Mouse (Mus musculus) midbrain, embryonic 16.5 days (tissue): Measurements from ENCODE around the gene Tenm3. TPM values are rescaled to one million over a fixed set of nuclear protein-coding genes. Genes with fewer than 3 reads are reported as not detected.

ENCODE experiments used
- ATAC-seq: fragments of 200-750 bp; cut with Nextera tagmentation; 2 replicates; pipeline ENCODE4 v1.8.0; 2017; ENCODE audit warnings: moderate TSS enrichment
- H3K27ac ChIP-seq: fragments of 300-500 bp; sonication (generic); 2 replicates; pipeline ENCODE4 v1.5.1; 2014; ENCODE audit warnings: mild to moderate bottlenecking, low read length, mixed read lengths
- H3K27me3 ChIP-seq: fragments of 300-500 bp; sonication (generic); 2 replicates; pipeline ENCODE4 v1.6.1; 2014; ENCODE audit warnings: low read depth, low read length, mixed read lengths; ENCODE audit not compliant: control insufficient read depth, insufficient read depth
- H3K36me3 ChIP-seq: fragments of 300-500 bp; sonication (generic); 2 replicates; pipeline ENCODE4 v1.6.1; 2014; ENCODE audit warnings: mild to moderate bottlenecking, low read length, moderate library complexity, mixed read lengths; ENCODE audit not compliant: control insufficient read depth, insufficient read depth
- H3K4me1 ChIP-seq: fragments of 300-500 bp; sonication (generic); 2 replicates; pipeline ENCODE4 v1.6.1; 2014; ENCODE audit warnings: mild to moderate bottlenecking, low read length, mixed read lengths; ENCODE audit not compliant: control insufficient read depth, insufficient read depth
- H3K4me2 ChIP-seq: fragments of 300-500 bp; sonication (generic); 2 replicates; pipeline ENCODE4 v1.6.1; 2014; ENCODE audit warnings: mild to moderate bottlenecking, low read length, mixed read lengths
- H3K4me3 ChIP-seq: fragments of 300-500 bp; sonication (generic); 2 replicates; pipeline ENCODE4 v1.5.1; 2014; ENCODE audit warnings: low read depth, mild to moderate bottlenecking, low read length, moderate library complexity, mixed read lengths
- H3K9ac ChIP-seq: fragments of 300-500 bp; sonication (generic); 2 replicates; pipeline ENCODE4 v1.6.1; 2014; ENCODE audit warnings: low read depth, low read length, mixed read lengths
- H3K9me3 ChIP-seq: fragments of 300-500 bp; sonication (generic); replicated peaks from 2 replicates; pipeline ENCODE4 v1.6.1; 2014; ENCODE audit warnings: mild to moderate bottlenecking, low read length, mixed read lengths; ENCODE audit not compliant: control insufficient read depth, poor library complexity, severe bottlenecking
- WGBS: fragments of 180-500 bp; shearing (Covaris S2); extraction: QIAGEN DNeasy Blood & Tissue Kit; methylation state at CpG from one replicate; pipeline ENCODE4 v1.1.7; 2014; 5-methylcytosine and 5-hydroxymethylcytosine counted together
- polyA plus RNA-seq: library from polyadenylated mRNA; unstranded; fragments of >200 nt; fragmentation: Nextera tagmentation; extraction: Ambion mirVana; gene quantifications from 2 replicates; pipeline ENCODE4 v1.2.1, GENCODE M21; 2015

Tenm3 gene
- polyA plus RNA-seq, 1 experiment from 2014 or later = 37.4 TPM

GRCm38 (mm10) chr8:48348386-48348785 is 495.4 kb downstream of the Tenm3 start:
- WGBS = 94% methylated on average over 4 of the region's 4 CpGs
- ATAC-seq = no peak
- H3K27ac ChIP-seq = no peak overlapping the region

DNA sequence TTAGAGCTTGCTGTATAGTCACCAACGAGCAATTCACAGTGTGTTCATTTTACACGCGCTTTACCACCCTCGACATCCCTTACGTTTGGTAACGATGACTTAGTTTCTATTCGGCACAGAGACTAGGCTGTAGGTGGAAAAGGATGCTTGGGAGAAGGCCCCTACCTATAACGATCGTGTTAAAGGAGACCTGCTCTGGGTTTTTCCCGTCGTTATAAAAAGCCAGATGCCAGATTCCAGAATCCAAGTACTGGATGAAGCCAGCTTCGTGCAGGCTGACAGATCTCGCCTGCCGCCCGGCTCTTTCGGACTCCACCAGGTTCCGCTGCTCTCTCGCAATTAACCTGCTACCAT is 500.7 kb downstream of the Tenm3 start:
- no peaks in the 10 kb centered on the region for H3K27me3 ChIP-seq
- H3K9me3 ChIP-seq = no peaks in the 10 kb centered on the region
- H3K4me1 ChIP-seq = peaks cover 13% of the 10 kb centered on the region; the same call in 1 of the 2 replicates
- peak overlapping the region; percentile 53; the same call in 1 of the 2 replicates for H3K4me2 ChIP-seq
- H3K27ac ChIP-seq = no peak overlapping the region
- no peak overlapping the region for H3K4me3 ChIP-seq
- no peaks in the 10 kb centered on the region; the same call in 1 of the 2 replicates for H3K36me3 ChIP-seq
- no peak overlapping the region for H3K9ac ChIP-seq
- 58% methylated on average over 18 of the region's 18 CpGs for WGBS
- 0 out of 2 replicates have a peak, but pooled peaks have one; percentile 8 for ATAC-seq

More at GRCm38 (mm10) chr8:48348386-48348785, 495.4 kb downstream of the Tenm3 start:
- H3K4me1 ChIP-seq = peaks cover 3% of the 10 kb centered on the region; the same call in 1 of the 2 replicates
- H3K4me3 ChIP-seq = no peak overlapping the region
- H3K4me2 ChIP-seq = no peak overlapping the region
- no peaks in the 10 kb centered on the region for H3K27me3 ChIP-seq
- no peak overlapping the region for H3K9ac ChIP-seq
- H3K9me3 ChIP-seq = no peaks in the 10 kb centered on the region
- 0 out of 2 replicates have a peak, but pooled peaks cover 2% of the 10 kb centered on the region for H3K36me3 ChIP-seq

- H3K36me3 ChIP-seq = no peaks in the 10 kb centered on the region; the same call in 1 of the 2 replicates
- no peak overlapping the region; the same call in 1 of the 2 replicates for H3K27ac ChIP-seq
- no peaks in the 10 kb centered on the region for H3K27me3 ChIP-seq
- ATAC-seq = peak; percentile 78
- peak overlapping the region; percentile 53 for H3K4me2 ChIP-seq
- H3K4me3 ChIP-seq = peak overlapping the region; percentile 18
- peaks cover 13% of the 10 kb centered on the region; the same call in 1 of the 2 replicates for H3K4me1 ChIP-seq
- H3K9me3 ChIP-seq = no peaks in the 10 kb centered on the region
- H3K9ac ChIP-seq = no peak overlapping the region
- 25% methylated on average over 30 of the region's 30 CpGs for WGBS
These were observed 501.3 kb downstream of the Tenm3 start for GRCm38 (mm10) chr8:48342321-48343066.

DNA sequence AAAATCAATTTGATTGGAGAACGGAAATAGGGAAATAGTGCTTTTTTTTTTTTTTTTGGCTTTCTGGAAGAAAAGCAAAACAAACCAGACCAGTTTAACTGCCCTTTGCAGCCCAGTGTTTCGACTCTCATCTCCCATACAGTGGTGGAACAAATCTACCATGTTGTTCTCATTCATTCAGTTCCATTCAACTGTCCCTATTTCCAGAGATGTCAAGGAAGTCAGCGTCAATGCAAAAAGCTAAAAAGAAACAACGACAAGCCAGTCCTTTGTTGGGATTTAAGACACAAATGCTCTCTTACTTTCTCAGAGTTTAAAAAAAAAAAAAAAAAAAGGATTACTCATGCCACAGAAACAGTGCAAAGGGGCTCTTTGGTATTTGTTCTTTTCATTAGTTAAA is 502.1 kb downstream of the Tenm3 start:
- no peak overlapping the region for H3K9ac ChIP-seq
- ATAC-seq = no peak
- H3K4me1 ChIP-seq = peaks cover 13% of the 10 kb centered on the region; the same call in 1 of the 2 replicates
- H3K9me3 ChIP-seq = no peaks in the 10 kb centered on the region
- H3K36me3 ChIP-seq = no peaks in the 10 kb centered on the region; the same call in 1 of the 2 replicates
- H3K4me2 ChIP-seq = no peak overlapping the region; the same call in 1 of the 2 replicates
- no peak overlapping the region for H3K27ac ChIP-seq
- no peak overlapping the region for H3K4me3 ChIP-seq
- WGBS = 15% methylated on average over 4 of the region's 4 CpGs
- no peaks in the 10 kb centered on the region for H3K27me3 ChIP-seq

GRCm38 (mm10) chr8:48341276-48341675 is 502.5 kb downstream of the Tenm3 start:
- H3K36me3 ChIP-seq = no peaks in the 10 kb centered on the region; the same call in 1 of the 2 replicates
- no peaks in the 10 kb centered on the region for H3K9me3 ChIP-seq
- no peak for ATAC-seq
- no peak overlapping the region for H3K4me2 ChIP-seq
- H3K27me3 ChIP-seq = no peaks in the 10 kb centered on the region
- 43% methylated on average over 5 of the region's 5 CpGs for WGBS
- H3K4me3 ChIP-seq = no peak overlapping the region
- H3K4me1 ChIP-seq = peaks cover 13% of the 10 kb centered on the region; the same call in 1 of the 2 replicates
- H3K9ac ChIP-seq = no peak overlapping the region
- no peak overlapping the region for H3K27ac ChIP-seq

DNA sequence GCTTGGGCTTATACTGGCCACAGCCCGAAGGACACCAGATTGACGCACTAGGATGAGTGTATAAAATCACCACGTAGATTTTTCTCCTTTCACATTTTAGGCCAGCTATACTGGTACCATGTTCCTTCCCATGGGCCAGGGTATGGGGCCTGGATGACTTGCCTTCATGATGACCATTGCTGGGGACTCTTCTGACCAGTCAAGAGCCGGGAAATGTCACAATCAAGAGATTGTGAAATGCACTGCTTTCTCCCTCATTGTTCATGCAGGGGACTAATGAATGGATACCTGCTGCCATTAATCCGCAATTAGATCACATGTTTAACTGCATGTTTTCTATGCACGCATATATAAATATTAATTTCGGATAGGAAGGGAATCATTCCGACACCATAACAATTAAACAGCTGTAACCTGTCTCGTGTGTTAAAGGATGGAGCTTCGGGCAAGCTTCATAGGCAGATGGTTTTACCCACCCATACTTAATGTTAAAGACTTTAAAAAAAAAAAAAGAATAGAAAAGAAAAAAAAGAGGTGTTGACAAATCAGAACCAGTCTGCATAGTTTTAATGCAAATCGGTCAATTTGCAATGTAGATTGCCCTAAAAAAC is 521.0 kb downstream of the Tenm3 start:
- Histone ChIP-seq H3K4me2 (no peak overlapping the region), H3K27ac (no peak overlapping the region), H3K4me1 (no peaks in the 10 kb centered on the region; the same call in 1 of the 2 replicates), H3K36me3 (no peaks in the 10 kb centered on the region), H3K4me3 (no peak overlapping the region), H3K27me3 (no peaks in the 10 kb centered on the region), H3K9ac (no peak overlapping the region), H3K9me3 (no peaks in the 10 kb centered on the region)
- 66% methylated on average over 11 of the region's 11 CpGs for WGBS
- no peak for ATAC-seq

GRCm38 (mm10) chr8:48322240-48322639 is 521.5 kb downstream of the Tenm3 start:
- no peaks in the 10 kb centered on the region for H3K9me3 ChIP-seq
- no peaks in the 10 kb centered on the region for H3K27me3 ChIP-seq
- H3K27ac ChIP-seq = no peak overlapping the region
- H3K4me2 ChIP-seq = no peak overlapping the region
- no peak overlapping the region for H3K9ac ChIP-seq
- WGBS = 93% methylated on average over 6 of the region's 6 CpGs
- no peaks in the 10 kb centered on the region; the same call in 1 of the 2 replicates for H3K4me1 ChIP-seq
- no peak overlapping the region for H3K4me3 ChIP-seq
- no peak for ATAC-seq
- no peaks in the 10 kb centered on the region for H3K36me3 ChIP-seq

- Histone ChIP-seq H3K4me3 (no peak overlapping the region), H3K27ac (no peak overlapping the region), H3K4me1 (no peaks in the 10 kb centered on the region; the same call in 1 of the 2 replicates), H3K27me3 (no peaks in the 10 kb centered on the region), H3K36me3 (no peaks in the 10 kb centered on the region), H3K9me3 (no peaks in the 10 kb centered on the region), H3K4me2 (no peak overlapping the region), H3K9ac (no peak overlapping the region)
- ATAC-seq = no peak
- 89% methylated on average over 3 of the region's 3 CpGs for WGBS
These were observed 524.1 kb downstream of the Tenm3 start for GRCm38 (mm10) chr8:48319674-48320073.

GRCm38 (mm10) chr8:48317498-48317897 is 526.3 kb downstream of the Tenm3 start:
- H3K9me3 ChIP-seq = no peaks in the 10 kb centered on the region
- H3K27me3 ChIP-seq = no peaks in the 10 kb centered on the region
- H3K27ac ChIP-seq = no peak overlapping the region
- no peak overlapping the region for H3K9ac ChIP-seq
- no peak for ATAC-seq
- no peaks in the 10 kb centered on the region for H3K36me3 ChIP-seq
- H3K4me1 ChIP-seq = peaks cover 8% of the 10 kb centered on the region
- no peak overlapping the region for H3K4me2 ChIP-seq
- no peak overlapping the region for H3K4me3 ChIP-seq
- WGBS = 95% methylated on average over 10 of the region's 10 CpGs
